Mouse (Mus musculus) midbrain, embryonic 14.5 days (tissue): ENCODE data around the gene Vac14. TPM values are rescaled to one million over a fixed set of nuclear protein-coding genes. Genes with fewer than 3 reads are reported as not detected.

Experiments
- ATAC-seq: fragments of 200-750 bp; cut with Nextera tagmentation; 2 replicates; pipeline ENCODE4 v1.8.0; 2017; ENCODE audit warnings: moderate number of reproducible peaks, moderate library complexity; ENCODE audit not compliant: low FRiP score, low TSS enrichment
- DNase-seq: peaks from one replicate; pipeline ENCODE4 v3.0.0-alpha.2; 2015
- H3K27ac ChIP-seq: fragments of 300-500 bp; sonication (generic); replicated peaks from 2 replicates; pipeline ENCODE4 v1.5.1; 2014; ENCODE audit warnings: mild to moderate bottlenecking, low read depth, low read length, moderate library complexity
- H3K27me3 ChIP-seq: fragments of 300-500 bp; sonication (generic); 2 replicates; pipeline ENCODE4 v1.6.1; 2014; ENCODE audit warnings: low read length, control low read depth, mixed read lengths; ENCODE audit not compliant: control insufficient read depth, insufficient read depth
- H3K36me3 ChIP-seq: fragments of 300-500 bp; sonication (generic); 2 replicates; pipeline ENCODE4 v1.6.1; 2014; ENCODE audit warnings: low read length, control low read depth; ENCODE audit not compliant: control insufficient read depth, insufficient read depth
- H3K4me1 ChIP-seq: fragments of 300-500 bp; sonication (generic); 2 replicates; pipeline ENCODE4 v1.6.1; 2014; ENCODE audit warnings: mild to moderate bottlenecking, antibody characterized with exemption, low read length, control low read depth; ENCODE audit not compliant: control insufficient read depth, insufficient read depth
- H3K4me2 ChIP-seq: fragments of 300-500 bp; sonication (generic); 2 replicates; pipeline ENCODE4 v1.6.1; 2014; ENCODE audit warnings: mild to moderate bottlenecking, low read length, moderate library complexity
- H3K4me3 ChIP-seq: fragments of 300-500 bp; sonication (generic); replicated peaks from 2 replicates; pipeline ENCODE4 v1.5.1; 2014; ENCODE audit warnings: low read depth, low read length
- H3K9ac ChIP-seq: fragments of 300-500 bp; sonication (generic); replicated peaks from 2 replicates; pipeline ENCODE4 v1.6.1; 2014; ENCODE audit warnings: mild to moderate bottlenecking, low read length, moderate library complexity
- H3K9me3 ChIP-seq: fragments of 300-500 bp; sonication (generic); 2 replicates; pipeline ENCODE4 v1.6.1; 2016; ENCODE audit warnings: low read length, control low read depth, mixed read lengths; ENCODE audit not compliant: control insufficient read depth
- WGBS: fragments of 180-500 bp; shearing (Covaris S2); extraction: QIAGEN DNeasy Blood & Tissue Kit; methylation state at CpG from one replicate; pipeline ENCODE4 v1.1.7; 2014; 5-methylcytosine and 5-hydroxymethylcytosine counted together
- polyA plus RNA-seq: library from polyadenylated mRNA; unstranded; fragments of >200 nt; fragmentation: Nextera tagmentation; extraction: Ambion mirVana; gene quantifications from 2 replicates; pipeline ENCODE4 v1.2.1, GENCODE M21; 2014

Gene Vac14
- 31.7 and 32.5 TPM in 2 replicates for polyA plus RNA-seq

GRCm38 (mm10) chr8:110618391-110619207 is at the start of gene Vac14:
TSS of gene Vac14 (plus strand) at chr8:110618585.
- Histone ChIP-seq H3K27me3 (no peaks in the 10 kb centered on the region), H3K27ac (peak within 1 kb of the TSS; percentile 71), H3K9me3 (no peaks in the 10 kb centered on the region), H3K4me3 (peak within 1 kb of the TSS; percentile 95), H3K4me1 (peaks cover 14% of the 10 kb centered on the region), H3K36me3 (no peaks in the 10 kb centered on the region), H3K4me2 (peak within 1 kb of the TSS; percentile 89), H3K9ac (peak within 1 kb of the TSS; percentile 74)
- under 1% methylated on average over 67 of the region's 67 CpGs for WGBS
- ATAC-seq: peak; percentile 97
- DNase-seq: peak; percentile 99

GRCm38 (mm10) chr8:110592641-110593040 is 25.7 kb upstream of the Vac14 start:
- Histone ChIP-seq H3K27me3 (no peaks in the 10 kb centered on the region), H3K36me3 (no peaks in the 10 kb centered on the region), H3K27ac (no peak overlapping the region), H3K4me3 (no peak overlapping the region), H3K9ac (no peak overlapping the region), H3K4me1 (no peaks in the 10 kb centered on the region), H3K9me3 (no peaks in the 10 kb centered on the region), H3K4me2 (no peak overlapping the region)
- ATAC-seq: no peak
- 84% methylated on average over 9 of the region's 9 CpGs for WGBS
- no peak for DNase-seq

DNA sequence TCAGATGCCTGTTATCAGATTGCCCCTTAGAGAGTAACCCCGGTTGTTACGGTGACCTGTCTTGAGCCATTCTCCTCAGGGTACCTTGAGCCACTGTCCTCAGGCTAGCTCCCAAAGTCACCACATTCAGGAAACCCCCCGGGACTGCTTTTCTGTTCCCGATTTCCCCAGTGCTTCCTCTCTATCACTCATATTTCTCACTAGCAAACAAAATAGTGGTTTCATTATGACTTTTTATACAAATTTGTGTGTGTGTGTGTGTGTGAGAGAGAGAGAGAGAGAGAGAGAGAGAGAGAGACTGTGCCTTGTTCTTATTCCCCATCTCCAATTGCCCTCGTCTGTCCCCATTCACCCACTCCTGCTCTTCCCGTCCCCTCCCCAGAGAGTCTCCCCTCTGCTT is 24.2 kb upstream of the Vac14 start:
- H3K27ac ChIP-seq: no peak overlapping the region
- WGBS: 84% methylated on average over 6 of the region's 6 CpGs

DNA sequence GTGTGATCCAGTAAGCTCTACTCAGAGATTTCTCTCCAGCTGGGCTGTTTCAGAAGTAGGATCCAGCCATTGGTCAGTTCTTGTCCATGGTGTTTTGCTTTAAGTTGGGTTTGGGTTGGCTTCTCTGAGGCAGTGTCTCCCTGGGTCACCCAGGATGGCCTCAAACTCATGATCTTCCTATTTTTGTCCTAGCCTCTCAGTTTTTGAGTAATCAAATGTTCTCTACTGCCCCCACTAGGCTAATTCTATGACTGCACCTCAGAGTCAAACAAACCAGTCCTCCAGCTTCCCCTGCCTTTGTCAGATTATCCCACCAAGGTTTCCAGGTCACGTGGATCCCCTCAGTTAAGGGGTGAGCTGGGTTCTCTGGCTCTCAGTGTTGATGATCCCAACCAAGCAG is 13.8 kb upstream of the Vac14 start:
- peak; percentile 74 for DNase-seq
- Histone ChIP-seq H3K4me2 (no peak overlapping the region), H3K9ac (no peak overlapping the region), H3K4me3 (no peak overlapping the region), H3K36me3 (no peaks in the 10 kb centered on the region), H3K4me1 (no peaks in the 10 kb centered on the region), H3K27me3 (no peaks in the 10 kb centered on the region), H3K9me3 (no peaks in the 10 kb centered on the region), H3K27ac (no peak overlapping the region)
- ATAC-seq: no peak
- WGBS: 3% methylated on average over 1 of the region's 1 CpGs

More for the DNA sequence above, 24.2 kb upstream of the Vac14 start:
- ATAC-seq (no peak), DNase-seq (no peak)
- no peak overlapping the region for H3K9ac ChIP-seq
- H3K4me2 ChIP-seq: no peak overlapping the region
- H3K36me3 ChIP-seq: no peaks in the 10 kb centered on the region
- no peaks in the 10 kb centered on the region for H3K4me1 ChIP-seq
- no peak overlapping the region for H3K4me3 ChIP-seq
- no peaks in the 10 kb centered on the region for H3K9me3 ChIP-seq
- H3K27me3 ChIP-seq: no peaks in the 10 kb centered on the region

DNA sequence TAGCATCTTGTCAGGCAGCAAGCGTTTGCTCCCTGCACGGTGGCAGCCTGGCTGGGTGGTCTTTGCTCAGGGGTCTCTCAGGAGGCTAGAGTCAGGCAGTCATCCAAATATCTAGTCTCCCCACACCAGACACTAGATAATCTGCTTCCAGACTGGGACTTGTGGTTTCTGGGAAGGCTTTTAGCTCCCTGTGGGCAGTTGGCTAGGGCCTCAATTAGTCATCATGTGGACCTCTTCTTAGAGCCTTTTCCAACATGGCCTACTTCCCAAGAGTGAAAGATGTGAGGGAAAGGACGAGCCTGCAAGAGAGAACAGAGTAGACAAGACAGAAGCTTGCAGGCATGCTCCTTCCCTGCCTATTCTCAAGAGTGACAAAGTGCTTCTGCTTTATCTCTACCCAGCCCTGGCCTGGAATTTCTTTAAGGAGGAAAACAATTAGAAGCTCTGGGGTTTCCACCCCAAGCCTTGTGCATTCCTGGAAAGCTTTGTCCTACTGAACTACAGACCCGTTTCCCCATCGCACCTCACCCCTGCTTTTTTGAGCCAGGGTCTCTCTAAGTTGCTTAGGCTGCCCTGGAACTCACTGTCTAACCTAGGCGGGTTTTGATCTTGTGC is 12.9 kb upstream of the Vac14 start:
- H3K36me3 ChIP-seq: no peaks in the 10 kb centered on the region
- 53% methylated on average over 6 of the region's 6 CpGs for WGBS
- ATAC-seq: no peak

DNA sequence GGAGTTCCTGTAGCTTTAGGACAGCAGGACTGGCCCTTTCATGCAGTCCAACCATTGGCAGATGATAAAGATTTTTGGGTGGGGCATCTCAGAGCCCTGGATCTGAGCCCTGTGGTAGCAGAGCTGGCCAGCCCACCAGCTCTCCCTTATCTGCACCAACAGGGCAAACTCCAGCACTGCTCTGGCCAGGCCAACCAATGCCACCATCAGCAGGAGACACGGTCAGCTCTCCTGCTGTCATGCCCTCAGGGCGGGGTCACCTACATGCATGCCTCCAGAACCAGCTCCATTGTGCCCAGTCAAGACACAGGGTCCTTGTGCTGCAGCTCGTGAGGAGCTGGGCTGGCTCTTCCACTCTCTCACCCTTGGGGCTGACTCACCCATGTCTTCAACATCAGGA is 2.7 kb upstream of the Vac14 start:
- no peak overlapping the region for H3K27ac ChIP-seq
- H3K4me2 ChIP-seq: no peak overlapping the region
- H3K4me3 ChIP-seq: no peak overlapping the region
- no peak for ATAC-seq
- H3K27me3 ChIP-seq: no peaks in the 10 kb centered on the region
- H3K4me1 ChIP-seq: peaks cover 14% of the 10 kb centered on the region
- WGBS: 72% methylated on average over 3 of the region's 3 CpGs
- no peak overlapping the region for H3K9ac ChIP-seq
- no peaks in the 10 kb centered on the region for H3K9me3 ChIP-seq
- no peaks in the 10 kb centered on the region for H3K36me3 ChIP-seq
- no peak for DNase-seq

More for the DNA sequence above, 12.9 kb upstream of the Vac14 start:
- H3K9ac ChIP-seq: no peak overlapping the region
- no peak overlapping the region for H3K27ac ChIP-seq
- DNase-seq: no peak
- H3K9me3 ChIP-seq: no peaks in the 10 kb centered on the region
- no peak overlapping the region for H3K4me2 ChIP-seq
- no peaks in the 10 kb centered on the region for H3K4me1 ChIP-seq
- no peaks in the 10 kb centered on the region for H3K27me3 ChIP-seq
- no peak overlapping the region for H3K4me3 ChIP-seq

GRCm38 (mm10) chr8:110617801-110618358 is 505 bp upstream of the Vac14 start:
- H3K4me1 ChIP-seq: peaks cover 14% of the 10 kb centered on the region
- peak overlapping the region; percentile 52 for H3K9ac ChIP-seq
- 9% methylated on average over 14 of the region's 14 CpGs for WGBS
- peak overlapping the region; percentile 71 for H3K27ac ChIP-seq
- H3K27me3 ChIP-seq: no peaks in the 10 kb centered on the region
- H3K4me3 ChIP-seq: peak overlapping the region; percentile 95
- H3K36me3 ChIP-seq: no peaks in the 10 kb centered on the region
- H3K9me3 ChIP-seq: no peaks in the 10 kb centered on the region
- ATAC-seq: peak; percentile 42; the same call in 1 of the 2 replicates
- H3K4me2 ChIP-seq: peak overlapping the region; percentile 89
- no peak for DNase-seq

- Histone ChIP-seq H3K27me3 (no peaks in the 10 kb centered on the region), H3K9ac (peak overlapping the region; percentile 74), H3K4me2 (peak overlapping the region; percentile 89), H3K9me3 (no peaks in the 10 kb centered on the region), H3K4me1 (peaks cover 14% of the 10 kb centered on the region), H3K27ac (no peak overlapping the region), H3K4me3 (peak overlapping the region; percentile 95), H3K36me3 (no peaks in the 10 kb centered on the region)
- ATAC-seq (no peak), DNase-seq (no peak)
- 33% methylated on average over 8 of the region's 8 CpGs for WGBS
Measured at GRCm38 (mm10) chr8:110619208-110619574, 806 bp downstream of the Vac14 start.
